Mouse (Mus musculus): ENCODE results near the gene Nav2.

DNA sequence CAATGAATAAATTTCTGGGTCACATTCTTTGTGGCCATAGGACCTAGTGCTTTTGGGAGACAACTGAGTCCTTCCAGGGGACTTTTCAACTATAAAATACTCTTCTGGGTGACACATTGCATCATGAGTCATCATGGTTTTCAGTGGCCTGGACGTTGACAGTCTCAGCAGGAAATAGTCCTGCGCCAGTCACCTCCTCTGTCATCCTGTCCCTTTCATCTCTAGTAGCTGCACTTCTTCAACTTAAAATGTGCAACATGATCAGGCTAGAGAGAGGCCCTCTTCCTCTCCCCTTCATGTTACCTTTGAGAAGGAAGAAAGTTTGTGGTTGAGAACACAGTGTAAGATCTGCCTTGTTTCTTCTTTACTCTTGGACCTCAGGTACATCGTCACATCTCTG is 426.5 kb downstream of the Nav2 start:
- TF ChIP-seq POLR2A (IDR thresholded peaks at IDR 0.05; ENCODE audit: control insufficient read depth, extremely low read depth, insufficient read depth, low read length, poor library complexity) (no peak), CTCF (IDR thresholded peaks at IDR 0.05; ENCODE audit: borderline replicate concordance, control insufficient read depth, extremely low read depth, insufficient read depth, low read length, poor library complexity) (no peak)
